Mouse (Mus musculus) embryo, embryonic 11.5 days (tissue): ENCODE results near the gene Pkp4.

Experiments
- DNase-seq: peaks from one replicate; pipeline ENCODE4 v3.0.0-alpha.2; 2012; ENCODE audit warnings: low read depth, low spot score

Pkp4 gene

GRCm38 (mm10) chr2:59219997-59220789 is 59.5 kb downstream of the Pkp4 start:
- no peak for DNase-seq

- DNase-seq: no peak
Measured at GRCm38 (mm10) chr2:59226383-59226782, 65.7 kb downstream of the Pkp4 start.

GRCm38 (mm10) chr2:59227011-59227410 is 66.4 kb downstream of the Pkp4 start:
- DNase-seq: no peak

GRCm38 (mm10) chr2:59227508-59228263 is 67.0 kb downstream of the Pkp4 start:
- no peak for DNase-seq

GRCm38 (mm10) chr2:59229250-59229895 is 68.7 kb downstream of the Pkp4 start:
- DNase-seq: no peak

- DNase-seq: no peak
Measured at GRCm38 (mm10) chr2:59230656-59231055, 70.0 kb downstream of the Pkp4 start.

- DNase-seq: no peak
Measured at GRCm38 (mm10) chr2:59231514-59231913, 70.9 kb downstream of the Pkp4 start.

GRCm38 (mm10) chr2:59233294-59233923 is 72.8 kb downstream of the Pkp4 start:
- DNase-seq: no peak

GRCm38 (mm10) chr2:59233936-59234335 is 73.3 kb downstream of the Pkp4 start:
- DNase-seq: no peak

- DNase-seq: no peak
Measured at GRCm38 (mm10) chr2:59234537-59234936, 73.9 kb downstream of the Pkp4 start.

- no peak for DNase-seq
Measured at GRCm38 (mm10) chr2:59239841-59240395, 79.3 kb downstream of the Pkp4 start.

GRCm38 (mm10) chr2:59242117-59242516 is 81.5 kb downstream of the Pkp4 start:
- no peak for DNase-seq

GRCm38 (mm10) chr2:59244273-59245097 is 83.8 kb downstream of the Pkp4 start:
- no peak for DNase-seq

- no peak for DNase-seq
Measured at GRCm38 (mm10) chr2:59245098-59245388, 84.4 kb downstream of the Pkp4 start.

GRCm38 (mm10) chr2:59248806-59249205 is 88.2 kb downstream of the Pkp4 start:
- DNase-seq: no peak

GRCm38 (mm10) chr2:59252818-59253217 is 92.2 kb downstream of the Pkp4 start:
- DNase-seq: no peak

- no peak for DNase-seq
Measured at GRCm38 (mm10) chr2:59253435-59253834, 92.8 kb downstream of the Pkp4 start.

GRCm38 (mm10) chr2:59258821-59259231 is 98.2 kb downstream of the Pkp4 start:
- DNase-seq: no peak

GRCm38 (mm10) chr2:59259346-59259745 is 98.7 kb downstream of the Pkp4 start:
- no peak for DNase-seq

GRCm38 (mm10) chr2:59261203-59261602 is 100.6 kb downstream of the Pkp4 start:
- DNase-seq: no peak

- no peak for DNase-seq
Measured at GRCm38 (mm10) chr2:59266428-59266827, 105.8 kb downstream of the Pkp4 start.
